Mouse (Mus musculus) gastrocnemius, postnatal 14 days (tissue): ENCODE measurements around the gene Engase. TPM values are rescaled to one million over a fixed set of nuclear protein-coding genes. Genes with fewer than 3 reads are reported as not detected.

Source experiments
- DNase-seq: peaks from one replicate; pipeline ENCODE4 v3.0.0; 2021; ENCODE audit warnings: mixed read lengths
- intact Hi-C: fragments of 180-260 bp; cut with DNase I; formaldehyde crosslinking; loops from one replicate; pipeline ENCODE4 v1.15.1; 2025; ENCODE audit warnings: low total_unique reads
- total RNA-seq, 2 experiments: library from RNA; stranded (reverse); gene quantifications; 2 replicates each; pipeline ENCODE4 v1.2.3; 2021

Gene Engase
- total RNA-seq, 2 experiments from 2014 or later = 13.1 to 13.5 TPM

DNA sequence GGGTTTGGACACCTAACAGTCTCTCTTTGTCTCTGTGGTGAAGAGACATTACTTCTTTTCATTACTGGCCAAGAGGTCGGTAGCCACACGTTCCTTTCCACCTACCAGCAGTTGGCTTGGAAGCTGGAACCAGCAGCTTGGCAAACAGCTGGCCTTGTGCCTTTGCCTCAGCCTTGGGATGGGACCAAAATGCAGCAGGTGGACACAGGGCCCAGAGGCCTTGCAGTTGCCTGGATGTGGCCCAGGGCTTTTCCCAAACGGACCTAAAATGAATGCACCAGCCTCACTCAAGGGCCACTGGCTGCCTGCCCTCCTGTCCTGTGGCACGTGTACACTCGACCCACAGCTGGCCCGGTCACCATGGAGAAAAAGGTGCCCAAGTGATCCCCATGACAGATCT is 25.4 kb upstream of the Engase start:
- DNase-seq = peak; percentile 37
- intact Hi-C loops = no loop called here

GRCm38 (mm10) chr11:118452955-118453354 is 23.7 kb upstream of the Engase start:
- DNase-seq = peak; percentile 46
- intact Hi-C loops = no loop called here

DNA sequence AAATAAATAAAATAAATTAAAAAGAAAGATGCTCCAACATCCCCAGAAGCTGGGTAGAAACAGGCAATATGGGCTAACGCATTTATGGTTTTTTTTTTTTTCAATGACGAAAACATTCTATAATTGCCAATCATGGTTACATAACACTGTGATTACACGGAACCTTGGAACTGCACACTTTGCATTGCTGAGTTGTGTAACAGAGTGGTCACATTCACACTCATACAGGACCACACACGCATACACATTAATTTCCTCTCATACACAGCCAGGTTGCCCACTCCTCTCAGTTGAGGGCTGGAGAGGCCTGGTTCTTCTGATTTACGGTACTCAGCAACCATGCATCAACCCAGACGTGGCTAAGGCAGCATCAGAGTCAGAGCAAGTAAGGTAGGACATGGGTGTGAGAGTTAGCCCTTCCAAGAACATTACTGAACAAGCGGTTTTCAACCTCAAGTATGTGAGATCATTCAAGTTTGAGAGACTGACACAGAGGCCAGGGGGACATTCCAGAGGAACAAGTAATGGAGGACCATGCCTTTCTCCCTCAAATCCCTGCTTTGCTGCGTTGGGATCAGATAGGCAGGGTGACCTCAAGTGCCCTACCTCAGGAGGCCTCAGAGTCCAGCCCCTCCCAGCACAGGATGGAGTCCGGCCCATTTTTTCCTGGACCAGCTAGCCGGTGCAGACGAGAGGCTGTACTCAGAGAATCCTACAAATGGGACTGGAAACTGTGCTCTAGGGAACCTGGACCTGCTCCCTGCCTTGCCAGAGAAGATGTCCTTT is 22.6 kb upstream of the Engase start:
- intact Hi-C loops = no loop called here
- DNase-seq = peak; percentile 82

GRCm38 (mm10) chr11:118455788-118456187 is 20.8 kb upstream of the Engase start:
- DNase-seq = no peak
- intact Hi-C loops = no loop called here

DNA sequence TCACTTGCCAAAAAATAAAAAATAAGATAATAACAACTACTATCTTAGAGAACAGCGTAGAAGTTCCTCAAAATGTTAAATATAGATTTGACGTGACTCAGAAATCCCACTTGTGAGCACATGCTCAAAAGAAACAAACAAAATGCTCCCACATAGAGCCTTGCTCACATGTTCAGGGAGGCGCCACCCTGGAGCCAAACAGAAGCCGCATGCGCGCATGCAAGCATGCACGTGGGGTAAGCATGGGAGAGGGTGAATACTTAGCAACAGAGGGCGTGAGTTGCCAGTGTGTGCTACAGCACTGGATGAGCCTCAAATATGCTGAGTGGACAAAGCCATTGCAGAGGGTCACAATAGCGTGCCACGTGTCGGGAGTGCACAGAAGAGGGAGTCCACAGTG is 19.7 kb upstream of the Engase start:
- peak; percentile 44 for DNase-seq
- intact Hi-C loops = no loop called here

GRCm38 (mm10) chr11:118459051-118459450 is 17.6 kb upstream of the Engase start:
- peak; percentile 69 for DNase-seq
- intact Hi-C loops = no loop called here

GRCm38 (mm10) chr11:118459536-118459935 is 17.1 kb upstream of the Engase start:
- DNase-seq = no peak
- intact Hi-C loops = no loop called here

DNA sequence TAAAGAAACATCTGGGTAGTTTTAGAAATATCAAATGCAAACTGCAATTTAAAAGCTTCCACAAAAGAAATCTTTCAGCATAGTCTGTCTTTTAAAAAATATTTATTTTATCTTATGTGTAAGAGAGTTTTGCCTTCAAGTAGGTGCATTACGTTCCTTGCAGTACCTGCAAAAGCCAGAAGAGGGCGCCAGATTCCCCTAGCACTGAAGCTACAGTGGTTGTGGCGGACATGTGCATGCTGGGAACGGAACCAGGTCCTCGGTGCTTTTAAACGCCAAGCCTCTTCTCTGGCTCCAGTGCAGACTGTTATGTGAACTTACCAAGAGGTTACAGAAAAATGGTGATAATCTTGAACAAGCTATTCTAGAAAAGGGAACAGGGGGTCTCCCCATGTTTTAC is 16.3 kb upstream of the Engase start:
- intact Hi-C loops = no loop called here
- DNase-seq = no peak

GRCm38 (mm10) chr11:118467441-118468035 is 9.1 kb upstream of the Engase start:
- intact Hi-C loops = no loop called here
- no peak for DNase-seq

- DNase-seq = no peak
- intact Hi-C loops = no loop called here
These were observed 7.0 kb upstream of the Engase start for GRCm38 (mm10) chr11:118469509-118470160.

DNA sequence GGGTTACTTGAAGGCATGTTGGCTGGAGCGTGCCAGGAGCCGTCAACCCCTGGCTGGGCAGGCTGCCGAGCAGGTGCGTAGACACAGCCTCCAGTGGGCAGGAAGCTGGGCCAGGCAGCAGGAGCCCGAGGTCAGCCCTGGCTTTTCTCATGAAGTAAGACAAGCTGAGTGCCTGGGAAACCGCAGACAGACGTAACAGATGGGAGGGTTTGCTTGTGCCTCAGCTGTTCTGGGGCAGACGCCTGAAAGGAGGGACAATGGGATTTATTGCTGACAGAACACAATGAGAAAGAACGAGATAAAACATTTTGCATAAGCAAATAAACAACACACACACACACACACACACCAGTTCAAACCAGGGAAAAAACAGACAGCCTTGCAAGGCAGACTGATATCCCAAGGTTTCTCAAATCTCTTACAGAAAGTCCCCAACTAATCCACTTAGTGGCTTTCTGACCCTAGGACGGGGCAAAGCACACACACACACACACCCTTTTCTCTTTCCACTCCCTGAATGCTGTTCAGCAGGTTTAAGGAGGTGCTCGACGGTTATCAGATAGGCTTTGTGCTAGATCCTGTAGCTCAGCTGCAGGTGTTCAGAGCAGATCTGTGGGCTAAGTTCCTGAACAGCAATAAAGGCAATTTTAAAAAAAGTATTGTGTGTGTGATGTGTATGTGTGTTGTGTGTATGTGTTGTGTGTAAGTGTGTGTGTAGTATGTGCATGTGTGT is 6.2 kb upstream of the Engase start:
- intact Hi-C loops = no loop called here
- DNase-seq = no peak

- no peak for DNase-seq
- intact Hi-C loops = no loop called here
These were observed 5.0 kb upstream of the Engase start for GRCm38 (mm10) chr11:118471676-118472075.

DNA sequence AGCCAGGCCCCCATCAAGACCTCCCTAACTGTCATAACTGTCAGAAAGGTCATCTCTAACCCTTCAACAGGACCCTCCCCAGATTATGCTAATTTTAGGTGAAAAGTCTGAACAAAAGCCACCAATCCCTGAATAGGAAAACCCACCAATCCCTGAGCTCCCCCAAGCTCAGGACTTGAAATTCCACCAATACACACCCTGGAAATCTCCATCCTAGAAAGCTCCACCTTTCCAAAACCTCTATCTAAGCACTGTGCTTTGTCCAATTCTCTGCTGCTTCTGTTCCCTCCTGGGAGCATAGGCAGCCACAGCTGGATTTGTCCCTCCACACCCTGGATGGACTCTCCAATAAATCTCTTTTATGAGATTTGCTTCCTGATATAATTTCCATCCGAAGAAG is 3.5 kb upstream of the Engase start:
- intact Hi-C loops = no loop called here
- no peak for DNase-seq

DNA sequence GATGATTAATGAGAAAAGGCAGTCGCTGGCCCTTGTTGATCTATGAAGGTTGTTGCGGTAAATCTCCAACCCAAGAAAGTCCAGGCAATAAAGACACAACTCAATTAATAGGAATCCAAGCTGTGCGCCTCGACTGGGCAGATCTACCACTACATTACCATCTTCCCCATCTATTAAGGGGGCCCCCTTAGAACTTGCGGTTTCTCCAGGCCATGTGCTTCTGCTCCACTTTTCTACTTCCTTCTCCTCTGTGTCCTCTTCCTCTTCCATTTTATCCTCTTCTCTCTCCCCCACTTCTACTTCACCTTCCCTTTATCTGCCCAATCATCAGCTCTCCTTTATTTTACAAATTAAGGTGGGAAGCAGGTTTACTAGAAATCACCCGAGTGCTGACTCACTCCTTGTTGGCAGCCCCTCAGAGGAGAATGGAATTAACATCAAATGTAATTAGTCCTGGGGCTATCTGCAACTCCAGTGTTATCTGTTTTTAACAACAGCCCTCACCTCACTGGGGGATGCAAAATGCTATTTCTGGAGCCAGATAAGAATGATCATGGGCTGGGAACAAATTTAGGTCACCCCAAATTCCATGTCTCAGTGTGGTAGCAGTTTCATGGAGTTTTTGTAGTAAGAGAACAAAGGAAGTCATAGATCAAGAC is 2.7 kb upstream of the Engase start:
- intact Hi-C loops = no loop called here
- no peak for DNase-seq

GRCm38 (mm10) chr11:118475496-118476083 is 1.0 kb upstream of the Engase start:
- no peak for DNase-seq
- intact Hi-C loops = no loop called here

- intact Hi-C loops = no loop called here
- no peak for DNase-seq
These were observed 3.1 kb downstream of the Engase start for GRCm38 (mm10) chr11:118479776-118480175.

DNA sequence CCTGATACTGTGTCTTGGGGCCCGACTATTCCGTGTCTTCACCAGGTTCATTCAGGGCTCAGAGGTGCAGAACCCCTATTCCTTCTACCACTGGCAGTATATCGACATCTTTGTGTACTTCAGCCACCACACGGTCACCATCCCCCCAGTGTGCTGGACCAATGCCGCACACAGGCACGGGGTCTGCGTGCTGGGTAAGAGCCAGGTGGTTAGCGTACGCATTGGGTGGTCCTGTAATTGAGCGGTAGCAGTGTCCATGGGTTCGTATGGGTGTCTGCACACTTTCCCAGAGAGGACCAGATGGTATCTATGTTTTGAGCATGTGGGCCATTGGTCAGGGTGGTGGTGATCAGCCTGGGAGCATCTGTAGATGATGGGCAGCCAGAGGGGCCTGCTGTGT is 4.6 kb downstream of the Engase start:
- intact Hi-C loops = no loop called here
- no peak for DNase-seq

- intact Hi-C loops = no loop called here
- DNase-seq = no peak
These were observed 5.1 kb downstream of the Engase start for GRCm38 (mm10) chr11:118481751-118482150.

DNA sequence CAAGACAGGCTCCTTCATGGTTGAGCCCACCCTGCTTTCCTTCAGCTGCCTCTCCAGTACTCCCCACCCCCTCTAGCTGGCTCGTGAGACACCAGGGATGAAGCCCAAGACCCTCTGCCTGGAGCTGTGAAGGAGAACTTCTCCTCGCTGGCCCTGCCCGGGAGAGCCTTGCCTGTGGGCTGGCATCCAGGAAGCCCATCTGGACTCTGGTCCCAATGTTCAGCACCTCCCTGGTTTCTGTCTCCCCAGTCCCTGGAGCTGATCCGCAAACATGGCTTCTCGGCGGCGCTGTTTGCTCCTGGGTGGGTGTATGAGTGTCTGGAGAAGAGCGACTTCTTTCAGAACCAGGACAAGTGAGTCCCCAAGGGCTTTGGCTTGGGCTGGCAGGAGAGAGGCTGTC is 7.5 kb downstream of the Engase start:
- intact Hi-C loops = no loop called here
- no peak for DNase-seq
